Mouse (Mus musculus): ENCODE results near the gene Kcnc1.

Kcnc1 gene

GRCm38 (mm10) chr7:46445896-46446295, 49.6 kb downstream of the Kcnc1 start:
- Histone ChIP-seq H3K27me3 (ENCODE audit: insufficient read depth, low read length) (no peaks in the 10 kb centered on the region), H3K4me3 (replicated peaks; ENCODE audit: low read length) (no peak overlapping the region), H3K36me3 (ENCODE audit: insufficient read depth, low read length) (no peaks in the 10 kb centered on the region), H3K4me1 (replicated peaks; ENCODE audit: low read depth, low read length) (no peaks in the 10 kb centered on the region), H3K9me3 (ENCODE audit: low read length) (no peaks in the 10 kb centered on the region)
- TF ChIP-seq POU5F1 (IDR thresholded peaks at IDR 0.05; ENCODE audit: borderline replicate concordance, low read length) (no peak), CTCF (conservative IDR thresholded peaks at IDR 0.05; ENCODE audit: low read length) (no peak), NANOG (IDR thresholded peaks at IDR 0.05; ENCODE audit: borderline replicate concordance, low read length) (no peak)

- TF ChIP-seq NANOG (IDR thresholded peaks at IDR 0.05; ENCODE audit: borderline replicate concordance, low read length): no peak
- TF ChIP-seq CTCF (conservative IDR thresholded peaks at IDR 0.05; ENCODE audit: low read length): no peak
- TF ChIP-seq POU5F1 (IDR thresholded peaks at IDR 0.05; ENCODE audit: borderline replicate concordance, low read length): no peak
- no peaks in the 10 kb centered on the region for H3K27me3 ChIP-seq (ENCODE audit: insufficient read depth, low read length)
- H3K4me1 ChIP-seq (replicated peaks; ENCODE audit: low read depth, low read length): no peaks in the 10 kb centered on the region
- H3K36me3 ChIP-seq (ENCODE audit: insufficient read depth, low read length): no peaks in the 10 kb centered on the region
- H3K9me3 ChIP-seq (ENCODE audit: low read length): no peaks in the 10 kb centered on the region
- no peak overlapping the region for H3K4me3 ChIP-seq (replicated peaks; ENCODE audit: low read length)
Measured at GRCm38 (mm10) chr7:46447473-46448165, 51.3 kb downstream of the Kcnc1 start.

- Histone ChIP-seq H3K4me1 (replicated peaks; ENCODE audit: low read depth, low read length) (no peaks in the 10 kb centered on the region), H3K36me3 (ENCODE audit: insufficient read depth, low read length) (no peaks in the 10 kb centered on the region), H3K9me3 (ENCODE audit: low read length) (no peaks in the 10 kb centered on the region), H3K4me3 (replicated peaks; ENCODE audit: low read length) (no peak overlapping the region), H3K27me3 (ENCODE audit: insufficient read depth, low read length) (no peaks in the 10 kb centered on the region)
- no peak for TF ChIP-seq CTCF (conservative IDR thresholded peaks at IDR 0.05; ENCODE audit: low read length)
- TF ChIP-seq NANOG (IDR thresholded peaks at IDR 0.05; ENCODE audit: borderline replicate concordance, low read length): no peak
Measured at GRCm38 (mm10) chr7:46448922-46449645, 52.8 kb downstream of the Kcnc1 start.

- H3K36me3 ChIP-seq (ENCODE audit: insufficient read depth, low read length): no peaks in the 10 kb centered on the region
- no peak overlapping the region for H3K4me3 ChIP-seq (replicated peaks; ENCODE audit: low read length)
- H3K9me3 ChIP-seq (ENCODE audit: low read length): no peaks in the 10 kb centered on the region
- H3K4me1 ChIP-seq (replicated peaks; ENCODE audit: low read depth, low read length): no peaks in the 10 kb centered on the region
- H3K27me3 ChIP-seq (ENCODE audit: insufficient read depth, low read length): no peaks in the 10 kb centered on the region
- no peak for TF ChIP-seq NANOG (IDR thresholded peaks at IDR 0.05; ENCODE audit: borderline replicate concordance, low read length)
- no peak for TF ChIP-seq CTCF (conservative IDR thresholded peaks at IDR 0.05; ENCODE audit: low read length)
- TF ChIP-seq POU5F1 (IDR thresholded peaks at IDR 0.05; ENCODE audit: borderline replicate concordance, low read length): no peak
Measured at GRCm38 (mm10) chr7:46453930-46454679, 57.8 kb downstream of the Kcnc1 start.

GRCm38 (mm10) chr7:46457889-46458288, 61.6 kb downstream of the Kcnc1 start:
- TF ChIP-seq POU5F1 (IDR thresholded peaks at IDR 0.05; ENCODE audit: borderline replicate concordance, low read length): no peak
- no peak for TF ChIP-seq CTCF (conservative IDR thresholded peaks at IDR 0.05; ENCODE audit: low read length)
- no peak for TF ChIP-seq NANOG (IDR thresholded peaks at IDR 0.05; ENCODE audit: borderline replicate concordance, low read length)
- Histone ChIP-seq H3K36me3 (ENCODE audit: insufficient read depth, low read length) (no peaks in the 10 kb centered on the region), H3K27me3 (ENCODE audit: insufficient read depth, low read length) (no peaks in the 10 kb centered on the region), H3K4me1 (replicated peaks; ENCODE audit: low read depth, low read length) (no peaks in the 10 kb centered on the region), H3K4me3 (replicated peaks; ENCODE audit: low read length) (no peak overlapping the region), H3K9me3 (ENCODE audit: low read length) (no peaks in the 10 kb centered on the region)

GRCm38 (mm10) chr7:46459200-46459599, 62.9 kb downstream of the Kcnc1 start:
- Histone ChIP-seq H3K4me3 (replicated peaks; ENCODE audit: low read length) (no peak overlapping the region), H3K27me3 (ENCODE audit: insufficient read depth, low read length) (no peaks in the 10 kb centered on the region), H3K36me3 (ENCODE audit: insufficient read depth, low read length) (no peaks in the 10 kb centered on the region), H3K9me3 (ENCODE audit: low read length) (no peaks in the 10 kb centered on the region), H3K4me1 (replicated peaks; ENCODE audit: low read depth, low read length) (no peaks in the 10 kb centered on the region)
- TF ChIP-seq NANOG (IDR thresholded peaks at IDR 0.05; ENCODE audit: borderline replicate concordance, low read length) (no peak), POU5F1 (IDR thresholded peaks at IDR 0.05; ENCODE audit: borderline replicate concordance, low read length) (no peak), CTCF (conservative IDR thresholded peaks at IDR 0.05; ENCODE audit: low read length) (no peak)

- Histone ChIP-seq H3K4me1 (replicated peaks; ENCODE audit: low read depth, low read length) (no peaks in the 10 kb centered on the region), H3K27me3 (ENCODE audit: insufficient read depth, low read length) (no peaks in the 10 kb centered on the region), H3K4me3 (replicated peaks; ENCODE audit: low read length) (no peak overlapping the region), H3K36me3 (ENCODE audit: insufficient read depth, low read length) (no peaks in the 10 kb centered on the region), H3K9me3 (ENCODE audit: low read length) (no peaks in the 10 kb centered on the region)
- TF ChIP-seq NANOG (IDR thresholded peaks at IDR 0.05; ENCODE audit: borderline replicate concordance, low read length) (no peak), POU5F1 (IDR thresholded peaks at IDR 0.05; ENCODE audit: borderline replicate concordance, low read length) (no peak), CTCF (conservative IDR thresholded peaks at IDR 0.05; ENCODE audit: low read length) (no peak)
Measured at GRCm38 (mm10) chr7:46459605-46460245, 63.4 kb downstream of the Kcnc1 start.

- Histone ChIP-seq H3K27me3 (ENCODE audit: insufficient read depth, low read length) (no peaks in the 10 kb centered on the region), H3K36me3 (ENCODE audit: insufficient read depth, low read length) (no peaks in the 10 kb centered on the region), H3K9me3 (ENCODE audit: low read length) (no peaks in the 10 kb centered on the region), H3K4me1 (replicated peaks; ENCODE audit: low read depth, low read length) (no peaks in the 10 kb centered on the region), H3K4me3 (replicated peaks; ENCODE audit: low read length) (no peak overlapping the region)
- TF ChIP-seq POU5F1 (IDR thresholded peaks at IDR 0.05; ENCODE audit: borderline replicate concordance, low read length) (no peak), CTCF (conservative IDR thresholded peaks at IDR 0.05; ENCODE audit: low read length) (no peak), NANOG (IDR thresholded peaks at IDR 0.05; ENCODE audit: borderline replicate concordance, low read length) (no peak)
Measured at GRCm38 (mm10) chr7:46462287-46462686, 66.0 kb downstream of the Kcnc1 start.
